Mouse (Mus musculus) adrenal gland, adult 8-10 months (tissue): Measurements from ENCODE around the gene Agap2. TPM values are rescaled to one million over a fixed set of nuclear protein-coding genes. Genes with fewer than 3 reads are reported as not detected.
"Not testable (repeated sequence)": the region's sequence is repeated elsewhere in the genome, so short reads cannot be mapped to it uniquely, and the experiment has no call there.

Experiments used
- DNase-seq: peaks from one replicate; pipeline ENCODE4 v3.0.0; 2022
- total RNA-seq, 4 experiments: library from RNA; stranded (reverse); gene quantifications; 2 replicates each; pipeline ENCODE4 v1.2.4; 2022

The Agap2 gene
- total RNA-seq, 4 experiments from 2014 or later = 3.0 to 7.5 (median 5.5) TPM

DNA sequence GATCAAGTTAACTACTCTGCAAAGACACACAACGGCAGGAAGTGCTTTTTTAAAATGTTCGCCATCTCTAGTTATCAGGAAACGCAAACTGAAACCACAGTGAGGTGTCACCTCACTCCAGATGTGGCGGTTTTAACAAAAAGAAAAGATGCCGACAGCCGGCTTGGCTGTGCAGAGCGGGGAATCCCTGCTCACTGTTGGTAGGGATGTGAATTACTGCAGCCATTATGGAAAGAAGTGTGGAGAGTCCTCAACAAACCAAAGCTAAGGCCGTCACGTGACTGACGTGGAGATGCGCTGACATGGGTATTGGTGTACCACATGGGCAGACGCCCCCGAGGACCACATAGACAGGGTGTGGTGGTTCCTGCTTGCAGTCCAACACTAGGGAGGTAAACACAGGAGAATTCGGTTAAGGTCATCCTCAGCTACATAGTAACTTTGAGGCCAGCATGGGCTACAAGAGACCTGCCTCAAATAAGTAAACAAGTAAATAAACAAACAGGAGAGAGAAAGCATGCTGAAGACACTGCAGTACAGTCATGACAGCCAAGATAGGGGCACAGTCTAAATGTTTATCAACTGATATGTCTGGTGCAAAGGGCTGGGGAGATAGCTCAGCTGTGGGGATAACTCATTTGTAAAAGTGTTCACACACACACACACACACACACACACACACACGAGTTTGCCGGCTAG, 32.6 kb downstream of the Agap2 start:
- DNase-seq = no peak

DNA sequence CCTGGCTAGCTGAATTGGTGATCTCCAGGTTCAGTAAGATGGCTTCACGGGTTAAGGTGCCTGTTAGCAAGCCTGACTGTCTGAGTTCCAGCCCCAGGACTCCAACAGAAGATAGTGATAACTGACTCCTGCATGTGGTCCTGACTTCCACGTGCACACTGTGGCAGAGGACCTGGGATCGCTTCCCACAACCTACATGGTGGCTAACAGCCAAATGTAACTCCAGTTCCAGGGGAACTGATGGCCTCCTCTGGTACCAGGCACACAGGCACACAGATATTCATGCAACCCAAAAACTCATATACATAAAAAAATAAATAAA, 33.1 kb downstream of the Agap2 start:
- no peak for DNase-seq

DNA sequence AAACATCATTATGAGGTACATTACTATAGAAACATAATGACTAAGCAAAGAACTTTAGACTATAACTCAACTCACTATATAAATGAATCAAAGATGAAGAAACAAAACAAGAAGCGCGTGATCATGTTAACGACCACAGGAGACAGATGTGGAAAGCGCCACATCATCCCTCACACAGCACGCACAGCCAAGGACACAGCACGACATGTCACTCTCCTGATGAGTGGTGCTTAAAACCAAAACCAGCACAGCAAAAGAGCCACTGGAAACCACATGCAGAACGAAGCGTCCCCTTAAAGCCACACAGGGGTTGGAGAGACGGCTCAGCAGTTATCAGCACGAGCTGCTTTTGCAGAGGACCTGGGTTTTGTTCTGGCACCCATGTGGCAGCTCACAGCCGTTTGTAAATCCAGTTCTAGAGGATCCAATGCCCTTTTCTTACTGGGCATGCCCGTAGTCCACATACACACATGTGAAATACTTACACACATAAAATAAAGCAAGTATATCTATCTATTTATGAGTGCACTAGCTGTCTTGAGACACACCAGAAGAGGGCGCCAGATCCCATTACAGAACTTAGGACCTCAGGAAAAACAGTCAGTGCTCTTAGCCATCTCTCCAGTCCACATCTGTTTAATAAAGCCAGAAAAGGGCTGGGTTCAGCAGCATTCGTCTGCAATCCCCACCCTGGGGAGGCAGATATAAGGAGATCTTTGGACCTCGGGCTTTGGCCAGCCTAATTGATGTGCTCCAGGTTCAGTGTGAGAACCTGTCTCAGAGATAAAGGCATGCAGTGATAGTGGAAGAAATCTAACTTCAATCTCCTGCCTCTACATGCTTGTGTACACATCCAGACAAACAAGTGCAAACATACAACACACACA, 36.2 kb downstream of the Agap2 start:
- no peak for DNase-seq

DNA sequence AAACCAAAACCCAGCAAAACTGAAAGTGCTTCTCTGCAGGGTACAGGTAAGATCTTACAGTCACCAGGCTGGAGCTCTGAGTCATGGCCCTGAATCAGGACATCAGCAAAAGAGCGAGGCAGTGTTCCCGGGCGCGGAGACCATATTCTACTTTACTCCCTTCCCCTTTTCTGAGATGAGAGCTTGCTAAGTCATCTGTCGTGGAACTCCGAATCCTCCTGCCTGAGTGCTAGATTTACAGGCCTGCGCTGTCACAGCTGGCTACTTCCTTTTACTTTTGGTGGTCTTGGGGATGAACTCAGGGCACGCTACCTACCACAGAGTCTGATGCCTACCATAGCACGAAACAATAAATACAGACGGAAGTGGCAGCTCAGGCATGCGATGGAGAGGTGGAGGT, 39.3 kb downstream of the Agap2 start:
- no peak for DNase-seq

DNA sequence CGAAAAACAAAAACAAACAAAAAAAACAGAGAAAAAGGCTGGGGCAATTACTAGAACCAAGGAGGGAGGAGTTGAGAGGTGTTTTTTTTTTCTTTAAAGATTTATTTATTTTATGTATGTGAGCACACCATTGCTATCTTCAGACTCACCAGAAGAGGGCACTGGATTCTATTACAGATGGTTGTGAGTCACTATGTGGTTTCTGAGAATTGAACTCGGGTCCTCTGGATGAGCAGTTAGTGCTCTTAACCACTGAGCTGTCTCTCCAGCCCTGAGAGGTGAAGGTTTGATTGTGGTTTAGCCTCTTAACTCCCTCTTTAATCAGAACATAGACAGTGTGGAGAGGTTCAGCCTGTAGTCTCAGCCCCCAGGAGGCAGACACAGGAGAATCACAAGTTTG, 40.0 kb downstream of the Agap2 start:
- no peak for DNase-seq

DNA sequence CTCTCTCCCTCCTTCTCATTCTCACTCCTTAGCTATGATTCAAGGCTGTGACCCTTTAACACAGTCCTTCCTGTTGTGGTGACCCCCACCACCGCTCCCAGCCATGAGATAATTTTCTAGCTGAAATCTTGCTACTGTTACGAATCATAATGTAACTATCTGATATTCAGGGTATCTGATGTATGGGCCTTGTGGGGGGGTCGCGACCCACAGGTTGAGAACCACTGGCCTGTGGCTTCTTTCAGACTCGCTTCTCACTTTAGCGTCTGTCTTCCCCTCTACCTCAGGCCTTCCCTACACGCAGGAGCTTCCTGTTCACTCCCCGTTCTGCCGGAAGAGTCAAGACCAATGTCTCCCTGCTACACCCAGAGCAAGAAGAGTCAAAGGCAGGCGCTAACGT, 43.4 kb downstream of the Agap2 start:
- DNase-seq = no peak

DNA sequence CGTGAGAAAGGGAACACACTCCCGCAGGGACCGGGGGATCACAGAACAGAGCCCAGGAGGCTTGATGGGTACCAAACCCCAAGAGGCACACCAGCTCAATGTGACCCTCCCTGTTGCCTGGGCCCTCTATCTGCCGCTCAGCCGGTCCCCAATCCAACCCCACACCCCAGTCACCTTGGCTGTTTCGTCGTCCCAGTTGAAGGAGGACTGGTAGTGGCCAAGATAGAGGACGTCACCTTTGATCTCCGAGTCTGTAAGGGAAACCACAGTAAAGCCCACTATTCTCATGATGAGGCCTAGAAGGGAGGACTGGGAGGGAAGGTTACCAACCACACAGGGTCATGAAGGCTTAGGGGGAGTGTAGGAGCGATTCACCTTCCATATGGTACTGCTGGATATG, 44.1 kb downstream of the Agap2 start:
- DNase-seq = no peak

DNA sequence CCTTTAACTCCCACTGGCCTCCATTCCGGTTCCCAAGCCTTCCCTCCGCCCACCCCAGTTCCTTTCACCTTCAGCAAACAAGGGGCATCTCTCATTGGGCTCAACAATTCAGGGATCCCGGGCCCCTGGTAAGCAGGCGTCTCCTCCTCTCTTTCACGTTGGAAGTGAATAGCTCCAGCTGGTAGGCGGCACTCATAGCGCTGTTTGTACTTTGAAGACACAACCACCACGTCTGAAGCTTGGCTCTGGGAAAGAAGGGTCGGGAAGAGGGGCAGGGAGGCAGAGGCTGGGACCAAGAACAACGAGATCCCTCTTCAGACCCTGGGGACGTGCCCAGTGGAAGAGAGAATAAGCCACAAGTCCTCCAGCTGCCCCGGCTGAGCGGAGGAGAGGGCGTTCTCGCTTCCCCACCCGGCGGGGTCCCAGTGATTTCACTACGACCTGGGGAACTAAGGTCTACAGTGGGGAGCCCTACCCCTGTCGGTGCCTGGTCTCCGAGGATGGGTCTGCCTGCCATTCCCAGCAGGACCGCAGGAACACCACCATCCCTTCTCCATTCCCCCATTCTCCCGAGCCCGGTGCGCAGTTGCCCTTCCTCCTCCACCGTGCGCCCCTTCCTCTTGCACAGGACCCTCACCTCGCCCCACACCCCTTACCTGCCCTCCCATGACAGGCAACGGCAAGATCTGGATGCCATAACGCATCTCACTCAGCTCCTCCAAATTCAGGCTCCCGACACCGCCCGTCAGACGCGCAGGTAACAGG, 45.4 kb downstream of the Agap2 start:
- DNase-seq = no peak

DNA sequence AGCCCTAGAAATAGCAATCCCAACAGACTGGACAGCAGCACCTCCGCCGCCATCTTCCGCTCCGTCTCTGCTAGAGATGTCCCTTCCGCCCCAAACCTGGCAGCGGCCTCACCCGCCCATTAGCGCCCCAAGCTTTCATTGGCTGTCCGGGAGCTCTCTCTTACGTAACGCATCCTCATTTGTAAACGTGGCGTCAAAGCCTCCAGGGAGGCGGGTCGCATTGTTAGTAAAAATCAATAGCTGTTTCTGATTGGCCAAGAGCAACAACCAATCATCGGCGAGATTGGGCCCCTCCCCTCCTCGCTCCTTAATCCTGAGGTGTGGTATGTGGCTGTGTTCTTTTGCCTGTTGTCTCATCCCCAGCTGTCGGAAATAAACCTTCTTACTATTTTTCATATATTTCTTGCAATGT, 46.0 kb downstream of the Agap2 start, which contains the start of gene Os9:
Gene Os9, minus strand, starts transcription at position 66 of the 412 bp plus-strand sequence.
- DNase-seq = peak; percentile 97

DNA sequence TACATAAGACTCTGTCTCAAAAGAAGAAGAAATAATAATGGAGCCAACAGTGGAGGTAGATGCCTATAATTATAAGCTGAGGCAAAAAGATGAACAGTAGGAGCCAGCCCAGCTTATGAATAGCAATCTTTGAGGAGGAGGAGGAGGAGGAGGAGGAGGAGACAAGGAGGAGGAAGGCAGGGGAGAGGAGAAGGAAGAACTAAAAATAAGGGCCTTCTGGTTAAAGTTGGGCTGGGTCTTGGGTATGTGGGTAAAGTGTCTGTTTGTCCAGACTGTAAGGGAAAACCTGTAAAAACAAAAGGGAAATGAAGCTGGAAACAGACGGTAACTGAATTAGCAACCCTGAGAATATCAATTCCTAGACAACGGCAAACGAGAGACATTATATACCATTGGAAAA, 46.9 kb downstream of the Agap2 start:
- DNase-seq = no peak

DNA sequence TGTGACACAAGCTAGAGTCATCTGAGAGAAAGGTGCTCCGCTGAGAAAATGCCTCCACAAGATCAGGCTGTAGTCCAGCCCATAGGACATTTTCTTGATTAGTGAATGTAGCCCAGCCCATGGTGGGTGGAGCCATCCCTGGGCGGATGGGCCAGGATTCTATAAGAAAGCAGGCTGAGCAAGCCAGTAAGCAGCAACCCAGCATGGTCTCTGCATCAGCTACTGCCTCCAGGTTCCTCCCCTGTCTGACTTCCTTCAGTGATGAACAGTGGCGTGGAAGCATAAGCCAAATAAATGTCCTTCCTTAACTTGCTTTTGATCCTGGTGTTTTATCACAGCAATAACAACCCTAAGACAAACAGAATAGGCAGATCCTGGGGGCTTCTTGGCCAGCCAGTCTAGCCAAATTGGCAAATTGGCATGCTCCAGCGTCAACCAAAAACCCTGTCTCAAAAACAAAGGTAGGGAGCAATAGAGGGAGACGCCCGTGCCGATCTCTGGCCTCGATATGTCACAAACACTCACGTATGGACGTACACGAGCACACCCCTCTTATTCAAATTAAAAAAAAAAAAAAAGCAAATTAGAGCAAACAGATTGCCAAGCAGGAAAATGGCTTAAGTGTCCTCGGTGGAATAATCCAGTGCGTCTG, 47.8 kb downstream of the Agap2 start:
- no peak for DNase-seq

DNA sequence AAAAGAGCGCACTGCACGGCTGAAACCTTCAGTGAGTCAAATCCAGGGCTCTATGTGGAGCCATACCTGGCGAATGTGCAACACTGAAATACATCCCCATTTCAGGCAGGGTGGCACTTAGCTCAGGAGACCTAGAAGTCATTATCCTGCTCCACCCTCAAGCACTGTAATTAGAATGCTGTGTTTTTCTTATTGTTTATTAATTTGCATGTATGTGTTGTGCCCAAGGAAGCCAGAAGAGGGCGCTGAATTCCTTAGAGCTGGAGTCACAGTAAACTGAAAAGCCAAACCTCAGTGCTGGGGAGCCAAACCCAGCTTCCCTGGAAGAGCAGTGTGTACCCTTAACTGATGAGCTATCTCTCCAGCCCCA, 48.3 kb downstream of the Agap2 start:
- DNase-seq = no peak

DNA sequence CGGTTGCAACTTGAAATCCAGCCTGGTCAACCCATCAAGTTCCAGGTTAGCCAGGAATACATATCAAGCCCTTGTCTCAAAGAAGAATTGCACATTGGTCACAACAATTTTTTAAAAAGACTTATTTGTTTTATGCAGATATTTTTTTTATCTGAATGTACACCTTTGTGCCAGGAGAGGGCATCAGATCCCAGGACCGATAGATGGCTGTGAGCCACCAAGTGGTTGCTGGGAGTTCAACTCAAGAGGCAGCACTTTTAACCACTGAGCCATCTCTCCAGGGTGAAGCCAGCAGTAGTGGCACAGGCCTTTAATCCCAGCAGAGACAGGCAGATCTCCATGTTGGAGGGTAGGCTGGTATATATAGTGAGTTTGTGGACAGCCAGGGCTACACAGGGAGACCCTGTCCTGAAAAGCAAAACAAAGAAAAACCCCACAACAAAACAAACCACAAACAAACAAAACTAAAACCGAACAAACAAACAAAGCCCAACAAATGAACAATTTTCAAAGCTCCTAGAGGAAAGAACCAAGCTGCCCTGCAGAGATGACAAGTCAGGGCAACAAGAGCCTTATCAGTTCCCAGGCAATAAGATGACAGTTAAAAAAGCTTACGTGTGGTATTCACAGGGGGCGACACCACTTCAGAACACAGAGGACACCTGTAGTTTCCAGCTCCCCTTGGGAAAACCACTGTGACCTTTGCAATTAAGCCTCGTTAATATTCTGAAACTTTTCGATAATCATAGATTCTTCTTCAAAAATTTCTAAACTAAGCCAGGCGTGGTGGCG, 50.3 kb downstream of the Agap2 start:
- no peak for DNase-seq

DNA sequence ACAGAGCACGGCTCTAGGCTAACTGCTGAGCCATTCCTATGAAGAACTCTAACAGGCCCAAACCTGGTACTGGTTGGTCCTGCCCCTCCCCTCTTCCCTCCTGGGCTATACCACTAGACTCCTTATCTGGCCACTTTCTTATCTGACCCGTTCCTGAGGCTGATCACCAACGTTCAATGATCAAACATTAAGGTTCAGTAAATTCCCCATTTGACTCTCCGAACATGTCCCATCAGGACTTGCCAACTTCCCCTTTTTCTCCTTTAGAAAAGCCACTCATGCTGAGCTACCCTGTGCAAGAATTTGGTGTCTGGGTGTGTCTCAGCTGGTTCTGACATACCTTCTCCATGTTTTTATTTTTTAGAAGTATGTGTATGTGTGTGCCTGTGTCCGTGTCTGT, 51.5 kb downstream of the Agap2 start:
- DNase-seq = no peak

DNA sequence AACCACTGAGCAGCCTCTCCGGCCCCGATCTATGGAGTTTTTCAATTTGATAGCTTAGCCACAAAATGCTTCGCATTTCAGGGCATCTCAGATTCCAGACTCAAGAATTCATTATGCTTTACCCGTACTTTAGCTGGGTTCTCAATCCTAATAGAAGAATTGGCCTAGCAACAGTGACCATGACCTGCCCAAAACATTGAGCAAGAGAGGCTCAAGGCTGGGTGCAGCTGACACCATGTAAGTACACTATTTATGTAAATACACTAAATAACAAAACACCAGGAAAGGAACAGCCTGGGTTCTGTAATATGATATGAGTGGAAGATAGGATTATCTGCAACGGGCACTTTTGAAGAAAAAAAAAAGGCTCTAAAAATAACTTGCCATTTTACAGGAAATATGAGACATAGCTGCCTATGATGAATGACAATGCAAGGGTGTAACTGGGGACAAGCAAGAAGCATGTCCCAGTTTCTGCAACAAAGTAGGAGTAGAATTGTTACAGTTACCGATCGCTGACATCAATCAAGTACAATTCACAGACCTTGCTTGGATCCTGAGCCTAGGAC, 52.7 kb downstream of the Agap2 start:
- DNase-seq = no peak

DNA sequence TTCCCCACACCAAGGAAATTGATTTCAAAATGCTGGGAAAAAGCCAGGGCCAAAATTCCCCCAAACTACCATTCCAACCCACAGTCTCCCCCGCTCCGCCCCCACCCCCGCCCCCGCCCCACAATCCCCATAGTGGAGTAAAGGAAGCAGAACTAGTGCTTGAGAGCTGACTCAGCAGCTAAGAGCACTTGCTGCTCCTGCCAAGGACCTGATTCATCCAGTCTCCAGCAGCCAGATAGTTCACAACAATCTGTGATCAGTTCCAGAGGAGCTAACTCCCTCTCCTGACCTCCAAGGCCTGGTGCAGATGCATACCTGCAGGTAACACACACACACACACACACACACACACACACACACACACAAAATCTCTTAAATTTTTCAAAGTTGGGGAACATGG, 54.3 kb downstream of the Agap2 start:
- DNase-seq = no peak

DNA sequence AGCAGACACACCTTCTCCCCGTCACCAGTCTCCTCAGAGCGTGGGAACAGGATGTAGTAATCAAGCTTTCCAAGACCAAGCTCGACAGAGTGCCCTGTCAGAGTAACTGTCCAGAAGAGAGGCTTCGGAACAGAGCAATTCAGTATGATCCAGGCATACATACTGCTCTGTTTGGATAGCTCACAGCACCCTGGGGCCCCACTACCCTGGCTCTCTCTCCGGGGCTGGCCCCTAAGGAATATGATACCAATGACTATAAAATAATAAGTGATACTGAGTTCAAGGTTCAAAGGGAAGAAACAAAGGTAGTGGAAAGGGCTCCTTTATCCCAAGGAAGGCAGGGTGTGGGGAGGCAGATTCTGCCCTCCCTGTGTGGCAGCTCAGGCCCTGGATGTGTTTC, 57.4 kb downstream of the Agap2 start:
- no peak for DNase-seq

DNA sequence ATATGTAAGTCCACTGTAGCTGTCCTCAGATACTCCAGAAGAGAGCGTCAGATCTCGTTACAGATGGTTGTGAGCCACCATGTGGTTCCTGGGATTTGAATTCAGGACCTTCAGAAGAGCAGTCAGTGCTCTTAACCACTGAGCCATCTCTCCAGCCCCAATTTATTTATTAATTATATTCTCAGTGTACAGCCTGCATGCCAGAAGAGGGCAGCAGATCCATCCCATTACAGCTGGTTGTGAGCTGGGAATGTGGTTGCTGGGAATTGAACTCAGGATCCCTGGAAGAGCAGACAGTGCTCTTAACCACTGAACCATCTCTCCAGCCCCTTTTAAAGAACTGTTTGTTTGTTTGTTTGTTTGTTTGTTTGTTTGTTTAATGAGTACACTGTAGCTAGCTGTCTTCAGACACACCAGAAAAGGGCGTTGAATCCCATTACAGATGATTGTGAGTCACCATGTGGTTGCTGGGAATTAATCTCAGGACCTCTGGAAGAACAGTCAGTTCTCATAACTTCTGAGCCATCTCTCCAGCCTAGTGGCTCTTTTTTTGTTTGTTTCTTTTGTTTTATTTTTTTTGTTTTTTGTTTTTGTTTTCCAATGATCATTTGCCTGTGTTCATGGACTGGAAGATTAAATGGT, 59.4 kb downstream of the Agap2 start:
- not testable (repeated sequence) for DNase-seq

DNA sequence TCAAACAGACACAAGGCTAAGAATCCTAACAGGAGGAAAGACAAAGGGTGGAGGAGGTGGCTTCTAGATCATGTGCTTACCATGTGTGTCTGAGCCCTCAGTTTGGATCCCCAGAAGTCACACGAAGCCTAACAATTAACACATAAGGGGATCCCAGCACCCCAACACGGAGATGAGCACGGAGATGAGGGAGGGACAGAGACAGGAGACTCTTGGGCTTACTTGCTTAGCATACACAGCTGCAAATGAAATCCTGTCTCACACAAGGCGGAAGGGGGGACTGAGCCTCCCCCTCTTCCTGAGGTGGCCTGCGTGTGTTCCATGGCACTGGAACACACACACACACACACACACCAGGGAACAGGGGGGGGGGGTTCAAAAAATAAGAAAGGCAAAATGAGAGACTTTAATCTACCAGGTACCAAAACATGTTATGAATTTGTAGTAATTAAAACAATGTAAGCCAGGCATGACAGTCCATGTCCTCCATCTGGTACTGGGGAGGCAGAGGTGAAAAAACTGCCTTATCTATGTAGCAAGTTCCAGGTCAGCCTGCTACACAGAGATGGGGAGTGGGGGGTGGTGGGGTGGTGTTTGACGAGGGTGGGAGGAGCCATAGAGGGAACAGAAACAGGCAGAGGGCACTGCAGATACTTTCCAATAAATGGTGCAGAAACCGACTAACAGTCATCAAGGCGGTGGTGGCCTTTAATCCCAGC, 60.2 kb downstream of the Agap2 start:
- DNase-seq = no peak

DNA sequence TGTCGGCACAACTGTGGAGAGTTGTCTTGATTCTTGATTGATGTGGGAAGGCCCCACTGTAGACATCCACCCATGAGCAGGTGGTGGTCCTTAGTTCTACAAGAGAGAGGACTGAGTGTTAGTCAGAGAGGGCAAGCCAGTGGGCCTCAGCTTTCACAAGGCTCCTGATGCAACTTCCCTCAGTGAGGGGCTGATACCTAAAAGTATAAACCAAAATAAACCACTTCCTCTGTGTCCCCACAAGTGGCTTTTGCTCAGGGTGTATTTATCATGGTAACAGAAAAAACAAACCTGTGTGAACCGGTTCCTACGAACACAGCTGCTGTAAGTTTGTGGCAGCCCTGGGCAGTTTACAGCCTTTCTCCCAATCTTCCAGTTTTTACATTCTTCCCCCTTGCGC, 61.4 kb downstream of the Agap2 start:
- no peak for DNase-seq
